Mouse (Mus musculus) adipocyte (in vitro differentiated cells): ENCODE data around the gene Zfp68.
"Not testable (repeated sequence)": the region's sequence is repeated elsewhere in the genome, so short reads cannot be mapped to it uniquely, and the experiment has no call there.

ENCODE experiments used
- DNase-seq: peaks from one replicate; pipeline ENCODE4 v3.0.0-alpha.2; 2016; ENCODE audit warnings: low spot score

Gene Zfp68

GRCm38 (mm10) chr5:138619211-138620128, at the start of gene Zfp68:
TSS of gene Zfp68 (minus strand) at chr5:138619761.
- peak; percentile 100 for DNase-seq

GRCm38 (mm10) chr5:138658922-138659321, 39.4 kb upstream of the Zfp68 start:
- DNase-seq = peak; percentile 34

- peak; percentile 73 for DNase-seq
These were observed 38.3 kb upstream of the Zfp68 start for GRCm38 (mm10) chr5:138657854-138658253.

GRCm38 (mm10) chr5:138657407-138657806, 37.8 kb upstream of the Zfp68 start:
- DNase-seq = no peak

- DNase-seq = peak; percentile 78
These were observed 37.1 kb upstream of the Zfp68 start for GRCm38 (mm10) chr5:138656477-138657156.

GRCm38 (mm10) chr5:138652911-138653310, 33.4 kb upstream of the Zfp68 start:
- no peak for DNase-seq

GRCm38 (mm10) chr5:138641761-138642160, 22.2 kb upstream of the Zfp68 start:
- no peak for DNase-seq

GRCm38 (mm10) chr5:138641081-138641480, 21.5 kb upstream of the Zfp68 start:
- DNase-seq = no peak

- no peak for DNase-seq
These were observed 16.9 kb upstream of the Zfp68 start for GRCm38 (mm10) chr5:138636486-138636885.

- DNase-seq = no peak
These were observed 3.9 kb upstream of the Zfp68 start for GRCm38 (mm10) chr5:138623478-138623875.

GRCm38 (mm10) chr5:138622645-138623477, 3.3 kb upstream of the Zfp68 start, which contains the start of gene A430033K04Rik:
TSS of gene A430033K04Rik (plus strand) at chr5:138622859.
- DNase-seq = peak; percentile 99

- no peak for DNase-seq
These were observed 1.3 kb upstream of the Zfp68 start for GRCm38 (mm10) chr5:138620836-138621235.

GRCm38 (mm10) chr5:138618353-138618752, 1.2 kb downstream of the Zfp68 start:
- peak; percentile 33 for DNase-seq

GRCm38 (mm10) chr5:138587396-138587795, 32.2 kb downstream of the Zfp68 start:
- peak; percentile 64 for DNase-seq

- peak; percentile 36 for DNase-seq
These were observed 47.9 kb downstream of the Zfp68 start for GRCm38 (mm10) chr5:138571623-138572022.

GRCm38 (mm10) chr5:138564612-138565011, 54.9 kb downstream of the Zfp68 start, which contains the start of gene 1700123K08Rik:
TSS of gene 1700123K08Rik (minus strand) at chr5:138564712.
- DNase-seq = not testable (repeated sequence)
